Mouse (Mus musculus) central nervous system, embryonic 11.5 days (tissue): ENCODE results near the gene Mms22l. TPM values are rescaled to one million over a fixed set of nuclear protein-coding genes. Genes with fewer than 3 reads are reported as not detected.

ENCODE experiments used
- polyA plus RNA-seq: library from polyadenylated mRNA; depleted of rRNA; stranded (reverse); fragments of >200 nt; gene quantifications from 2 replicates; pipeline ENCODE4 v1.2.3, GENCODE M21; 2012; rRNA removed

Mms22l gene
- 35.3 and 37.4 TPM in 2 replicates for polyA plus RNA-seq

GRCm38 (mm10) chr4:24496116-24496952, at the start of gene Mms22l:
Mms22l (plus strand) TSS chr4:24496451.

